Mouse (Mus musculus): ENCODE results near the gene Art5. TPM values are rescaled to one million over a fixed set of nuclear protein-coding genes. Genes with fewer than 3 reads are reported as not detected.

Gene Art5
- total RNA-seq (2021): 10 to 100 TPM; 28.7 to 33.6 TPM
- long read RNA-seq, experiment 1, transcript Art5-204 (5 exons, 1,713 nt): major isoform, 11 of 30 reads
- long read RNA-seq, experiment 1, partial matches to known transcripts: 11 of 30 reads
- long read RNA-seq, experiment 1, other reads (novel, unspliced or antisense): 8 of 30 reads
- long read RNA-seq, experiment 2, transcript Art5-204 (5 exons, 1,713 nt): major isoform, 30 of 51 reads
- long read RNA-seq, experiment 2, partial matches to known transcripts: 0 of 51 reads
- long read RNA-seq, experiment 2, other reads (novel, unspliced or antisense): 21 of 51 reads

GRCm38 (mm10) chr7:102109171-102109570 is at the start of gene Art5:
Art5 (minus strand) TSS chr7:102109489.
- DNase-seq (ENCODE audit: low spot score): no peak

GRCm38 (mm10) chr7:102153691-102154090 is 44.4 kb upstream of the Art5 start:
- no peak for DNase-seq (ENCODE audit: low spot score)

GRCm38 (mm10) chr7:102137898-102138297 is 28.6 kb upstream of the Art5 start:
- no peak for DNase-seq (ENCODE audit: low spot score)

GRCm38 (mm10) chr7:102137464-102137863 is 28.2 kb upstream of the Art5 start:
- peak; percentile 21 for DNase-seq (ENCODE audit: low spot score)

- DNase-seq (ENCODE audit: low spot score): no peak
These were observed 23.1 kb upstream of the Art5 start for GRCm38 (mm10) chr7:102132395-102132794.

- DNase-seq (ENCODE audit: low spot score): no peak
These were observed 11.0 kb upstream of the Art5 start for GRCm38 (mm10) chr7:102120326-102120725.

GRCm38 (mm10) chr7:102117382-102117781 is 8.1 kb upstream of the Art5 start:
- DNase-seq (ENCODE audit: low spot score): no peak

- DNase-seq (ENCODE audit: low spot score): no peak
These were observed 7.5 kb upstream of the Art5 start, which contains the start of gene Chrna10 for GRCm38 (mm10) chr7:102116579-102117331. Chrna10 (minus strand) TSS chr7:102116828.

- DNase-seq (ENCODE audit: low spot score): no peak
These were observed 4.0 kb upstream of the Art5 start for GRCm38 (mm10) chr7:102113151-102113729.

- no peak for DNase-seq (ENCODE audit: low spot score)
These were observed 457 bp upstream of the Art5 start for GRCm38 (mm10) chr7:102109746-102110145.

GRCm38 (mm10) chr7:102108206-102108605 is 1.1 kb downstream of the Art5 start:
- DNase-seq (ENCODE audit: low spot score): peak; percentile 59

GRCm38 (mm10) chr7:102106700-102107141 is 2.6 kb downstream of the Art5 start:
- no peak for DNase-seq (ENCODE audit: low spot score)

GRCm38 (mm10) chr7:102104126-102104525 is 5.2 kb downstream of the Art5 start:
- no peak for DNase-seq (ENCODE audit: low spot score)

- no peak for DNase-seq (ENCODE audit: low spot score)
These were observed 5.7 kb downstream of the Art5 start for GRCm38 (mm10) chr7:102103555-102103954.

- DNase-seq (ENCODE audit: low spot score): no peak
These were observed 6.6 kb downstream of the Art5 start for GRCm38 (mm10) chr7:102102696-102103095.

GRCm38 (mm10) chr7:102102241-102102640 is 7.0 kb downstream of the Art5 start:
- no peak for DNase-seq (ENCODE audit: low spot score)

- DNase-seq (ENCODE audit: low spot score): peak; percentile 77
These were observed 7.8 kb downstream of the Art5 start, which contains the start of gene Art1 for GRCm38 (mm10) chr7:102101487-102101886. Art1 (plus strand) TSS chr7:102101743.

- no peak for DNase-seq (ENCODE audit: low spot score)
These were observed 8.4 kb downstream of the Art5 start for GRCm38 (mm10) chr7:102100868-102101267.

- peak; percentile 67 for DNase-seq (ENCODE audit: low spot score)
These were observed 9.3 kb downstream of the Art5 start for GRCm38 (mm10) chr7:102099760-102100661.

- no peak for DNase-seq (ENCODE audit: low spot score)
These were observed 22.0 kb downstream of the Art5 start for GRCm38 (mm10) chr7:102087336-102087735.

GRCm38 (mm10) chr7:102084041-102084696 is 25.1 kb downstream of the Art5 start:
- DNase-seq (ENCODE audit: low spot score): no peak
